Mouse (Mus musculus) cerebellum, adult 2 months (tissue): ENCODE measurements around the gene Comtd1. TPM values are rescaled to one million over a fixed set of nuclear protein-coding genes. Genes with fewer than 3 reads are reported as not detected.

Experiments used
- DNase-seq, 2 experiments: peaks; one replicate each; pipeline ENCODE4 v3.0.0; 2021
- H3K27ac ChIP-seq: fragments of 200-500 bp; 2 replicates; pipeline ENCODE4 v1.5.1; 2012; ENCODE audit warnings: low read length, control low read depth, inconsistent platforms; ENCODE audit not compliant: insufficient read depth
- H3K27me3 ChIP-seq: fragments of 200-500 bp; 2 replicates; pipeline ENCODE4 v1.6.1; 2012; ENCODE audit warnings: inconsistent platforms, mild to moderate bottlenecking, low read length, moderate library complexity; ENCODE audit not compliant: control insufficient read depth, insufficient read depth
- H3K4me1 ChIP-seq: fragments of 200-500 bp; 2 replicates; pipeline ENCODE4 v1.6.1; 2011; ENCODE audit warnings: low read length; ENCODE audit not compliant: control insufficient read depth, insufficient read depth
- H3K4me3 ChIP-seq: fragments of 200-500 bp; replicated peaks from 2 replicates; pipeline ENCODE3; 2011; ENCODE audit warnings: mild to moderate bottlenecking, low read depth, low read length, control low read depth; ENCODE audit not compliant: insufficient read depth
- CTCF ChIP-seq: fragments of 200-500 bp; IDR thresholded peaks from 2 replicates; pipeline ENCODE4 v1.5.1; 2011; ENCODE audit warnings: low read depth, mild to moderate bottlenecking, control low read depth, low read length, moderate library complexity, borderline replicate concordance; ENCODE audit not compliant: insufficient read depth
- POLR2A ChIP-seq: fragments of 200-500 bp; IDR thresholded peaks from 2 replicates; pipeline ENCODE4 v1.6.1; 2011; ENCODE audit warnings: low read length, control low read depth, borderline replicate concordance; ENCODE audit not compliant: insufficient read depth
- WGBS: fragments of 180-500 bp; shearing (Covaris S2); methylation state at CpG from one replicate; pipeline ENCODE4 v1.1.7; 2018; 5-methylcytosine and 5-hydroxymethylcytosine counted together
- polyA plus RNA-seq: library from polyadenylated mRNA; depleted of rRNA; stranded (reverse); fragments of >200 nt; gene quantifications from 2 replicates; pipeline ENCODE4 v1.2.3, GENCODE M21; 2012; rRNA removed

Comtd1 gene
- polyA plus RNA-seq: 44.7 and 45.7 TPM in 2 replicates

- peak; percentile 95 to 98 for DNase-seq
- peaks cover 5% of the 10 kb centered on the region; the same call in 1 of the 2 replicates for H3K4me1 ChIP-seq
- TF ChIP-seq POLR2A: peak; percentile 60; the same call in 1 of the 2 replicates
- TF ChIP-seq CTCF: peak; percentile 100
- H3K4me3 ChIP-seq: peak within 1 kb of the TSS; percentile 73
- peak within 1 kb of the TSS; percentile 31; the same call in 1 of the 2 replicates for H3K27ac ChIP-seq
- no peaks in the 10 kb centered on the region for H3K27me3 ChIP-seq
- under 1% methylated on average over 51 of the region's 51 CpGs for WGBS
Measured at GRCm38 (mm10) chr14:21848166-21849154, at the start of gene Comtd1. TSS of gene Comtd1 (minus strand) at chr14:21848977.

- DNase-seq: no peak
- no peaks in the 10 kb centered on the region for H3K27me3 ChIP-seq
- H3K27ac ChIP-seq: no peak overlapping the region
- TF ChIP-seq CTCF (no peak), POLR2A (no peak)
- WGBS: 59% methylated on average over 6 of the region's 6 CpGs
- H3K4me1 ChIP-seq: no peaks in the 10 kb centered on the region
- no peak overlapping the region for H3K4me3 ChIP-seq
Measured at GRCm38 (mm10) chr14:21892341-21892659, 43.5 kb upstream of the Comtd1 start.

- no peak overlapping the region for H3K4me3 ChIP-seq
- DNase-seq: no peak
- no peaks in the 10 kb centered on the region for H3K4me1 ChIP-seq
- no peak overlapping the region for H3K27ac ChIP-seq
- TF ChIP-seq CTCF (no peak), POLR2A (no peak)
- WGBS: 22% methylated on average over 15 of the region's 15 CpGs
- no peaks in the 10 kb centered on the region for H3K27me3 ChIP-seq
Measured at GRCm38 (mm10) chr14:21891581-21892340, 43.0 kb upstream of the Comtd1 start.

GRCm38 (mm10) chr14:21890430-21890829 is 41.7 kb upstream of the Comtd1 start:
- no peaks in the 10 kb centered on the region for H3K4me1 ChIP-seq
- TF ChIP-seq POLR2A (no peak), CTCF (no peak)
- H3K27me3 ChIP-seq: no peaks in the 10 kb centered on the region
- no peak overlapping the region for H3K4me3 ChIP-seq
- no peak overlapping the region for H3K27ac ChIP-seq
- DNase-seq: no peak
- 90% methylated on average over 2 of the region's 2 CpGs for WGBS

GRCm38 (mm10) chr14:21866816-21867215 is 18.0 kb upstream of the Comtd1 start:
- no peak for DNase-seq
- Histone ChIP-seq H3K27ac (no peak overlapping the region), H3K4me1 (no peaks in the 10 kb centered on the region), H3K4me3 (no peak overlapping the region), H3K27me3 (no peaks in the 10 kb centered on the region)
- TF ChIP-seq CTCF (no peak), POLR2A (no peak)
- 87% methylated on average over 7 of the region's 7 CpGs for WGBS

- no peak overlapping the region for H3K27ac ChIP-seq
- 35% methylated on average over 7 of the region's 7 CpGs for WGBS
- DNase-seq: no peak
- no peaks in the 10 kb centered on the region for H3K4me1 ChIP-seq
- no peak overlapping the region for H3K4me3 ChIP-seq
- TF ChIP-seq POLR2A (no peak), CTCF (no peak)
- H3K27me3 ChIP-seq: no peaks in the 10 kb centered on the region
Measured at GRCm38 (mm10) chr14:21866291-21866690, 17.5 kb upstream of the Comtd1 start.

GRCm38 (mm10) chr14:21856886-21857285 is 8.1 kb upstream of the Comtd1 start:
- Histone ChIP-seq H3K27me3 (no peaks in the 10 kb centered on the region), H3K4me1 (no peaks in the 10 kb centered on the region), H3K27ac (no peak overlapping the region), H3K4me3 (no peak overlapping the region)
- WGBS: 80% methylated on average over 14 of the region's 14 CpGs
- DNase-seq: no peak
- TF ChIP-seq POLR2A (no peak), CTCF (no peak)

GRCm38 (mm10) chr14:21855961-21856360 is 7.2 kb upstream of the Comtd1 start:
- no peak overlapping the region for H3K4me3 ChIP-seq
- H3K27me3 ChIP-seq: no peaks in the 10 kb centered on the region
- no peak overlapping the region for H3K27ac ChIP-seq
- WGBS: 58% methylated on average over 3 of the region's 3 CpGs
- no peak for DNase-seq
- H3K4me1 ChIP-seq: no peaks in the 10 kb centered on the region
- no peak for TF ChIP-seq CTCF
